Mouse (Mus musculus) embryo, embryonic 10.5 days (tissue): Measurements from ENCODE around the gene Taok1.

Experiments
- DNase-seq: peaks from one replicate; pipeline ENCODE4 v3.0.0-alpha.2; 2015; ENCODE audit warnings: low spot score

Taok1 gene

DNA sequence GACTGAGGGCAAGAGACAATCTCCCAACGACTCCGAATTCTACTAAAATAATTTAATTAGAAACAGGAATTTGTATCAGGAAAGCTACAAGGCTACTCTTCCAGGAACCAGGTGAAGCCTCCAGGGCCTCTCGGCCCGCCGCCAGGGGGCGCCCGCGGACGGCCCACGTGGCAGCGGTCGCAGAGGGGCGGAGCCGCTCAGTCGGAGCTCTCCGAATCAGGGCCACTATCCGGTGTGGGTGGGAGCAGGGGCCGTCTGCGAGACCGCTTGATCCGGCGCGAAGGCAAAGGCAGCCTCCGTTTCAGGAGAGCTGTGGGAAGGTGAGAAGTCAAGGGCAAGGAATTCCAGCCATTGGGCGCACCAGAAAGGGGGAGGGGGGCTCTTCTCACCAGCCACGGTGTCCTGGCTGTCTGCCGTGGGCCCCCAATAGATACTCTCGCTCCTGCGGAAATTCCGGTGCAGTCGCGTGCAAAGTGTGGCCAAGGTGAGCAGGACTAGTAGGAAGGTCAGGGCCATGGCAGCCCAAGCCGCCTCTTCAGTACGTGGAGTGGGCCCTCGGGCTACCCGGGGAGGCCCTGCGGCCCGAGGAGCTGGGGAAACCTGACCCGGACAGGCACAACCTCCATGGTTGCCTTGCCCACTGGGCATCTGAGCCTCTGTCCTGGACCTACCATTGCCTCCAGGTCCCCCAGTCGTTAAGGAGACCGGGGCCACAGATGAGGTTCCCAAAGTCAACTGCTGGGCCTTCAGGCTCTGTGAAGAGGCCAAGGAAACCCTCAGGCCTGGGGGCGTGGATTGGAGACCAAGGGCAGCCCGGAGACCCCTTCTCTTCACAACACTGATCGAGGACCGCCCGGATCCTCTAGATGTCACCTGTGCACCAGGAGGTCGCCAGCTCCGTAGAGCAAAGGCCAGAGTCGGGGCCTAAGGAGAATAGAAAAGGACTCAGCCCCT lies 99.3 kb downstream of the Taok1 start:
- DNase-seq: peak; percentile 86

- DNase-seq: no peak
These were observed 100.2 kb downstream of the Taok1 start for GRCm38 (mm10) chr11:77507426-77507825.

- no peak for DNase-seq
These were observed 100.7 kb downstream of the Taok1 start for GRCm38 (mm10) chr11:77506941-77507340.

- DNase-seq: no peak
These were observed 101.3 kb downstream of the Taok1 start for GRCm38 (mm10) chr11:77506273-77506672.

GRCm38 (mm10) chr11:77505291-77505980 lies 102.2 kb downstream of the Taok1 start:
- DNase-seq: no peak

DNA sequence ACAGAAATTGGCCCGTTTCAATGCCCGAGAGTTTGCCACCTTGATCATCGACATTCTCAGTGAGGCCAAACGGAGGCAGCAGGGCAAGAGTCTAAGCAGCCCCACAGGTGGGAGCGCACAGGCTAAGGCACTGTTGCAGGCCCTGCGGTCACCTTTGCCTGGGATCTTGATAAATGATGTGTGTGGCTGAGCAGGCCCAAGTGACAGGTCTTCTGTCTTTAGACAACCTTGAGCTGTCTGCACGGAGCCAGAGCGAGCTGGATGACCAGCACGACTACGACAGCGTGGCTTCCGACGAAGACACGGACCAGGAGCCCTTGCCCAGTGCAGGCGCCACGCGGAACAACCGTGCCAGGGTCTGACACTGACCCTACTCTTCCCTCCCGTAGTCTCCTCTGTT lies 103.2 kb downstream of the Taok1 start:
- no peak for DNase-seq

- DNase-seq: no peak
These were observed 104.1 kb downstream of the Taok1 start for GRCm38 (mm10) chr11:77503511-77503910.

GRCm38 (mm10) chr11:77502481-77502880 lies 105.1 kb downstream of the Taok1 start:
- no peak for DNase-seq

GRCm38 (mm10) chr11:77501971-77502370 lies 105.6 kb downstream of the Taok1 start:
- no peak for DNase-seq

GRCm38 (mm10) chr11:77501392-77501791 lies 106.2 kb downstream of the Taok1 start:
- DNase-seq: peak; percentile 86

GRCm38 (mm10) chr11:77500361-77501325 lies 107.0 kb downstream of the Taok1 start:
- no peak for DNase-seq

GRCm38 (mm10) chr11:77499354-77499753 lies 108.3 kb downstream of the Taok1 start:
- no peak for DNase-seq

GRCm38 (mm10) chr11:77498261-77499139 lies 109.1 kb downstream of the Taok1 start:
- DNase-seq: no peak

DNA sequence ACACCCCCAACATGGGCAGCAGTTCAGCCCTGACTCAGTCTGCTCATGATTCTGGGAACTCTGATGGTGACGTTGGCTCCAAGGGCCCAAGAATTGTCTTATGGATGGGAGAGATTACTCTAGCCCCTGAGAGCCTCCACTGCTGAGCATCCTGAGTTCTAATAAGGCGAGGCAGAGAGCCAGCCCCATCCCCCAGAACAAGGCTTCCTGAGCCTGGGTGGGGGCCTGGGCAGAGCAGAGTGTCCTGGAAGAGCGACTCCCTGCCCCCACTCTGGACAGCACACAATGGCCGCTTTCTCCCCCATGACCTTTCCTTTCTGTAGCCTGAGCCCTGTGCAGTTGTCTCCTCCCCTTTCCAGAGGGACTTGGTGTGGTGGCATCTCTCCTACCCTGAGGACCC lies 109.8 kb downstream of the Taok1 start:
- peak; percentile 71 for DNase-seq

GRCm38 (mm10) chr11:77497341-77497756 lies 110.3 kb downstream of the Taok1 start:
- DNase-seq: peak; percentile 95

DNA sequence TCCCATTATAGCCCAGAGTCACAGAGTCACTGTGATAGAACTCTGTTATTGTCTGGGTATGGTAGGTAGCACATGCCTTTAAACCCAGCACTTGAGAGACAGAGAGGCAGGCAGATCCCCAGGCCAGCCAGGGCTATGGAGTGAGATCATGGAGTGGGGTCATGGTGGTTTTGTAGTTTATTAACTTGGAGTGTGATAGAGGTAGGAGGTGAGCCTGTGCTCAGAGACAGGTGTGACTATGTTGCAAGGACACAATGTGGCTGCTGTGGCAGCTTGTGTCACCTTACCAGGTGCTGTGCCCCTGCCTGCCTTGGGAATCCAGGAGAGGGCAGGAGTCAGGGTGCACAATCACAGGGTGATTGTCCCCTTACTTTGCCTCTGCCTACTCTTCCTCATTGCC lies 112.1 kb downstream of the Taok1 start:
- DNase-seq: no peak

- no peak for DNase-seq
These were observed 112.8 kb downstream of the Taok1 start for GRCm38 (mm10) chr11:77494782-77495181.

- no peak for DNase-seq
These were observed 113.3 kb downstream of the Taok1 start for GRCm38 (mm10) chr11:77494344-77494676.

DNA sequence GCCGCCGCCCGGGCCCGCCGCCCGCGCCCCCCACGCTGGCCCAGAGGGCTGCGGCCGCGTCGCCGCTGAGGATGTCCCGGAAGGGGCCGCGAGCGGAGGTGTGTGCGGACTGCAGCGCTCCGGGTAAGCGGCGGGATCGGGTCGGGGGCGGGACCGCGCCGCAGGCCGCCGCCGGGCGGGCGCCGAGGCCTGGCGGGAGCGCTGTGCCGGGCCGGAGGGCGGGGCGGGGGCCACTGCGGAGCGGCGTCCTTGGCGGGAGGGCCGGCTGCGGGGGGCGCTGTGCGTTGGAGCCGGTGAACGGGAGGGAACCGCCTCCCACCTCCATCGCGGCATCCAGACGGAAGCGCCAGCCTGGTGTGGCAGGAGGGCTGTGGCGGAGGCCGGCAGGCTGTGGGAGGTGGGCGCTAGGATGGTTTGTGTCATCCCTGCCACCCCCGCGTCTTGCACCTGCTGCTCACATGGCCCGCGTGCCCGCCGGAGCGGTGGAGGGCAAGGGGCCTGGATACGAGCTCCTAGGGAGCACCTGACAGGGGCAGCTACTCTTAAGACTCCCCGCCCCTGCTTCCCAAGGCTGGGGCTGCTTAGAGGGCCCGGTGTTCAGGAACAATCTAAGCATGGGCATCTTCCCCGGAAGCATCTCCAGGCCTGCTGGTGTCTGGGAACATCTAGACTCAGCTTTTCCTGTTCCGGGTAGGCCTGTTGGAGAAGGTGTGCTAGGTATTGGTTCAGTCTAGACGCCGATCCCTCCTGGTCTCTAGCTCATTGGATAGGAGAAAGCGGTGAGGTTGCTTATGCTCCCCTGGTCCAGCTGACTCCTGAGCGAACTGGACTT lies 113.9 kb downstream of the Taok1 start, which contains the start of gene Git1:
Gene Git1, plus strand, starts transcription at position 51 of the 832 bp plus-strand sequence.
- DNase-seq: peak; percentile 44

GRCm38 (mm10) chr11:77492911-77493332 lies 114.7 kb downstream of the Taok1 start:
- DNase-seq: peak; percentile 94
